In the genomic region with DNA sequence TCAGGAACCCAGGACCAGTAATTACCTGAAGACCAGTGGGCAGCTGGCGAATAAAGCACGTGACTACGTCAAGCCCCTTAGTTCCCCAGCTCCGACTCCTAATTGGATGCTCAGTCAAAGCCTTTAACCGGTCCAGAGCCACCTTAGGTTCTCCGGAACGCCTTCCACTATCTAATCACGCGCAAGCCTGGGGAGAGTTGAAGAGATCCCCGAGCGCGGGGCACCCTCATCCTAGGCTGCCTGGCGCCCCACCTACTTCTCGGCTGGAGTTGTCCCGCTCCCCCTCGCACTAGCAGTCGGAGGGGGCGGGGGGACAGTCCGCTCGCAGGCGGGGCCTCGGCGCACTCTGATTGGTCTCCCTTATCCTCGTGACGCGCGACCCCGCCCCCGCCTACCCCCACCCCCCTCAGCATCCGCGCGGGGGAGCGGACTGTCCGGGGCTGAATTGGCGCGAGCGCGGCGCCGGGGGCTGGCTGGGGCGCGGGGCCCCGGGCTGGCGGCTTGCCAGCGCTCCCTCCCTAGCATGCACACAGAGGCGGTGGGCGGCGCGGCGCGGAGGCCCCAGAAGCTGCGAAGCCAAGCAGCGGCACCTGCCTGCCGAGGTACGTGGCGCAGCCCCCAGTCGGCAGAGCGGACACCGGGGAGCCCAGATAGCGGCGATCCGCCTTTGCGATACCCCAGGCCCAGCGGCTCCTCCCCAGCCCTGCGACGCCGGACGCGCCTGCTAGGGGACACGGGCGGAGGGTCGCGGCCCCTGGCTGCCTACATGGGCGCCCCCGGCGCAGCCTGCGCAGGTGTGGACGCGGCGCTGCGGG, we compare ENCODE assay signal across 8 mouse cellular contexts. TPM values are rescaled to one million over a fixed set of nuclear protein-coding genes. Genes with fewer than 3 reads are reported as not detected.
A peak's percentile ranks its signal among the peaks of the same experiment; 100 is the strongest.
DNase-seq lines count a peak whose midpoint lies in the region; ATAC-seq and TF ChIP-seq lines count a peak whose summit lies in the region.

Gene St3gal5, plus strand, starts transcription at position 412 of the 815 bp plus-strand sequence.

- no peaks in the 10 kb centered on the region for H3K27me3 ChIP-seq in ES-Bruce4 (ENCODE audit: control insufficient read depth, insufficient read depth, low read length, poor library complexity, severe bottlenecking)
- H3K27me3 ChIP-seq in forebrain, embryonic 13.5 days, result no peaks in the 10 kb centered on the region
- H3K27me3 ChIP-seq in liver, postnatal 0 days (ENCODE audit: insufficient read depth, low read length), result no peaks in the 10 kb centered on the region
- H3K27me3 ChIP-seq in neural tube, embryonic 13.5 days, result no peaks in the 10 kb centered on the region

- under 1% methylated on average over 64 of the region's 81 CpGs for WGBS in forebrain, embryonic 13.5 days
- under 1% methylated on average over 65 of the region's 81 CpGs for WGBS in liver, postnatal 0 days (ENCODE audit: insufficient replicate concordance)
- WGBS in neural tube, embryonic 13.5 days, result under 1% methylated on average over 81 of the region's 81 CpGs

- peak within 1 kb of the TSS; percentile 81 for H3K4me3 ChIP-seq in ES-Bruce4 (ENCODE audit: low read depth, low read length)
- H3K4me3 ChIP-seq in forebrain, embryonic 13.5 days, result peak within 1 kb of the TSS; percentile 77
- peak within 1 kb of the TSS; percentile 75 for H3K4me3 ChIP-seq in liver, postnatal 0 days (ENCODE audit: low read depth, low read length)
- peak within 1 kb of the TSS; percentile 86 for H3K4me3 ChIP-seq in neural tube, embryonic 13.5 days

- TF ChIP-seq EP300 in ES-Bruce4 (IDR thresholded peaks at IDR 0.05; ENCODE audit: insufficient read depth, low read depth, low read length), result no peak
- peak; percentile 45; the same call in 1 of the 2 replicates for TF ChIP-seq EP300 in liver, postnatal 0 days (IDR thresholded peaks at IDR 0.05; ENCODE audit: low read depth)

- ATAC-seq in forebrain, embryonic 13.5 days, result peak; percentile 98
- peak; percentile 86 for ATAC-seq in liver, postnatal 0 days
- peak; percentile 98 for ATAC-seq in neural tube, embryonic 13.5 days (ENCODE audit: low read depth)

- intact Hi-C loops in heart, postnatal 10 days (cut with DNase I), result loop anchor here (2.0 to 5.0 kb wide), 2 partner anchors 117 to 165 kb away; no protein-coding TSS in a partner anchor

- no peak within 1 kb of the TSS for H3K27ac ChIP-seq in ES-Bruce4 (ENCODE audit: insufficient read depth, low read length)
- H3K27ac ChIP-seq in forebrain, embryonic 13.5 days, result peak within 1 kb of the TSS; percentile 77
- peak within 1 kb of the TSS; percentile 96 for H3K27ac ChIP-seq in liver, postnatal 0 days (ENCODE audit: low read depth)
- peak within 1 kb of the TSS; percentile 89 for H3K27ac ChIP-seq in neural tube, embryonic 13.5 days (replicated peaks)

- no peaks in the 10 kb centered on the region for H3K36me3 ChIP-seq in ES-Bruce4 (ENCODE audit: control insufficient read depth, insufficient read depth, low read length, poor library complexity, severe bottlenecking)
- H3K36me3 ChIP-seq in forebrain, embryonic 13.5 days (ENCODE audit: poor library complexity, severe bottlenecking), result no peaks in the 10 kb centered on the region
- peaks cover 11% of the 10 kb centered on the region; the same call in 1 of the 2 replicates for H3K36me3 ChIP-seq in liver, postnatal 0 days (replicated peaks; ENCODE audit: insufficient read depth, low read length)
- no peaks in the 10 kb centered on the region for H3K36me3 ChIP-seq in neural tube, embryonic 13.5 days

- H3K9me3 ChIP-seq in ES-Bruce4 (replicated peaks; ENCODE audit: control insufficient read depth, insufficient read depth, low read length, poor library complexity, severe bottlenecking), result no peaks in the 10 kb centered on the region
- H3K9me3 ChIP-seq in forebrain, embryonic 13.5 days (replicated peaks), result no peaks in the 10 kb centered on the region
- no peaks in the 10 kb centered on the region for H3K9me3 ChIP-seq in liver, postnatal 0 days (ENCODE audit: low read length)
- no peaks in the 10 kb centered on the region for H3K9me3 ChIP-seq in neural tube, embryonic 13.5 days

- TF ChIP-seq CTCF in ES-Bruce4 (IDR thresholded peaks at IDR 0.05; ENCODE audit: low read depth, low read length), result no peak
- peak; percentile 49 for TF ChIP-seq CTCF in liver, postnatal 0 days (IDR thresholded peaks at IDR 0.05; ENCODE audit: low read depth)

- H3K9ac ChIP-seq in ES-Bruce4 (ENCODE audit: low read depth, poor library complexity, severe bottlenecking), result peak within 1 kb of the TSS; percentile 67
- H3K9ac ChIP-seq in forebrain, embryonic 13.5 days, result peak within 1 kb of the TSS; percentile 92
- H3K9ac ChIP-seq in liver, postnatal 0 days (replicated peaks), result peak within 1 kb of the TSS; percentile 98
- H3K9ac ChIP-seq in neural tube, embryonic 13.5 days, result peak within 1 kb of the TSS; percentile 94

- DNase-seq in c-Kit-positive CD71-positive TER-119-positive erythroid progenitor cells, embryonic 14.5 days (ENCODE audit: low spot score), result peak; percentile 90
- DNase-seq in heart, postnatal 10 days, result peak; percentile 90 to 93
- peak; percentile 93 for DNase-seq in layer of hippocampus, adult 11-12 months (ENCODE audit: low spot score)
- peak; percentile 97 for DNase-seq in liver, postnatal 0 days
- DNase-seq in telencephalon, adult 2 months (ENCODE audit: low read depth, low spot score), result peak; percentile 77

- H3K4me2 ChIP-seq in forebrain, embryonic 13.5 days, result peak within 1 kb of the TSS; percentile 90
- peak within 1 kb of the TSS; percentile 83 for H3K4me2 ChIP-seq in liver, postnatal 0 days (ENCODE audit: low read depth, low read length)
- peak within 1 kb of the TSS; percentile 85 for H3K4me2 ChIP-seq in neural tube, embryonic 13.5 days

- H3K4me1 ChIP-seq in ES-Bruce4 (ENCODE audit: control insufficient read depth, insufficient read depth, low read length), result no peaks in the 10 kb centered on the region
- H3K4me1 ChIP-seq in forebrain, embryonic 13.5 days, result peaks cover 36% of the 10 kb centered on the region
- peaks cover 53% of the 10 kb centered on the region for H3K4me1 ChIP-seq in liver, postnatal 0 days (ENCODE audit: insufficient read depth)
- peaks cover 39% of the 10 kb centered on the region for H3K4me1 ChIP-seq in neural tube, embryonic 13.5 days (replicated peaks)

- TF ChIP-seq POLR2A in ES-Bruce4 (IDR thresholded peaks at IDR 0.05; ENCODE audit: insufficient read depth, low read length), result no peak

RNA-seq across cellular contexts. Expression of gene St3gal5, which starts in this region (rescaled TPM):
- polyA plus RNA-seq in ES-Bruce4 (2011; ENCODE audit: insufficient read depth, insufficient read length, low read depth, missing spikeins), result 25.9 and 28.1 TPM in 2 replicates
- polyA plus RNA-seq in forebrain, embryonic 13.5 days (2015; fragmentation: Nextera tagmentation; extraction: Ambion mirVana), result 35.6 and 36.4 TPM in 2 replicates
- 10 to 100 TPM; 22.4 to 36.0 TPM for total RNA-seq in heart, postnatal 10 days (2021)
- 175 and 212 TPM in 2 replicates for polyA plus RNA-seq in liver, postnatal 0 days (2015; fragmentation: Nextera tagmentation; extraction: Ambion mirVana)
- 54.6 and 59.2 TPM in 2 replicates for polyA plus RNA-seq in neural tube, embryonic 13.5 days (2015; fragmentation: Nextera tagmentation; extraction: Ambion mirVana)
